Mouse (Mus musculus) cerebellum, postnatal 4 days (tissue): Measurements from ENCODE around the gene Trove2.
A peak's percentile ranks its signal among the peaks of the same experiment; 100 is the strongest.
"Not testable (repeated sequence)": the region's sequence is repeated elsewhere in the genome, so short reads cannot be mapped to it uniquely, and the experiment has no call there.

ENCODE experiments used
- DNase-seq, 2 experiments: peaks; one replicate each; pipeline ENCODE4 v3.0.0; 2022; ENCODE audit warnings: low spot score in 2 of 2, mixed read lengths in 1 of 2

Trove2 gene

GRCm38 (mm10) chr1:143739361-143740350 is 37.2 kb downstream of the Trove2 start:
- peak; percentile 63 to 84 for DNase-seq

- DNase-seq = no peak
These were observed 38.1 kb downstream of the Trove2 start for GRCm38 (mm10) chr1:143738811-143739210.

- no peak for DNase-seq
These were observed 42.9 kb downstream of the Trove2 start for GRCm38 (mm10) chr1:143733914-143734410.

GRCm38 (mm10) chr1:143731691-143732090 is 45.2 kb downstream of the Trove2 start:
- DNase-seq = no peak

- no peak for DNase-seq
These were observed 46.0 kb downstream of the Trove2 start for GRCm38 (mm10) chr1:143730899-143731298.

- no peak for DNase-seq
These were observed 49.0 kb downstream of the Trove2 start for GRCm38 (mm10) chr1:143727701-143728445.

GRCm38 (mm10) chr1:143724456-143725064 is 52.3 kb downstream of the Trove2 start:
- DNase-seq = no peak

GRCm38 (mm10) chr1:143716038-143716437 is 60.8 kb downstream of the Trove2 start, which contains the start of gene Glrx2:
Gene Glrx2 (plus strand): TSS chr1:143716338.
- not testable (repeated sequence) for DNase-seq

GRCm38 (mm10) chr1:143710627-143710976 is 66.3 kb downstream of the Trove2 start:
- DNase-seq = no peak

GRCm38 (mm10) chr1:143709966-143710626 is 66.8 kb downstream of the Trove2 start:
- DNase-seq = no peak

GRCm38 (mm10) chr1:143708361-143708760 is 68.5 kb downstream of the Trove2 start:
- DNase-seq = no peak

- no peak for DNase-seq
These were observed 69.9 kb downstream of the Trove2 start for GRCm38 (mm10) chr1:143707006-143707405.

- peak; percentile 81 to 93 for DNase-seq
These were observed 74.1 kb downstream of the Trove2 start, which contains the start of gene Cdc73 for GRCm38 (mm10) chr1:143702741-143703262. Gene Cdc73 (minus strand): TSS chr1:143702893.

- DNase-seq = no peak
These were observed 74.6 kb downstream of the Trove2 start for GRCm38 (mm10) chr1:143702141-143702740.

GRCm38 (mm10) chr1:143701736-143702135 is 75.1 kb downstream of the Trove2 start:
- no peak for DNase-seq
